Comparison of ENCODE assay signal across 9 mouse cellular contexts in the genomic region with DNA sequence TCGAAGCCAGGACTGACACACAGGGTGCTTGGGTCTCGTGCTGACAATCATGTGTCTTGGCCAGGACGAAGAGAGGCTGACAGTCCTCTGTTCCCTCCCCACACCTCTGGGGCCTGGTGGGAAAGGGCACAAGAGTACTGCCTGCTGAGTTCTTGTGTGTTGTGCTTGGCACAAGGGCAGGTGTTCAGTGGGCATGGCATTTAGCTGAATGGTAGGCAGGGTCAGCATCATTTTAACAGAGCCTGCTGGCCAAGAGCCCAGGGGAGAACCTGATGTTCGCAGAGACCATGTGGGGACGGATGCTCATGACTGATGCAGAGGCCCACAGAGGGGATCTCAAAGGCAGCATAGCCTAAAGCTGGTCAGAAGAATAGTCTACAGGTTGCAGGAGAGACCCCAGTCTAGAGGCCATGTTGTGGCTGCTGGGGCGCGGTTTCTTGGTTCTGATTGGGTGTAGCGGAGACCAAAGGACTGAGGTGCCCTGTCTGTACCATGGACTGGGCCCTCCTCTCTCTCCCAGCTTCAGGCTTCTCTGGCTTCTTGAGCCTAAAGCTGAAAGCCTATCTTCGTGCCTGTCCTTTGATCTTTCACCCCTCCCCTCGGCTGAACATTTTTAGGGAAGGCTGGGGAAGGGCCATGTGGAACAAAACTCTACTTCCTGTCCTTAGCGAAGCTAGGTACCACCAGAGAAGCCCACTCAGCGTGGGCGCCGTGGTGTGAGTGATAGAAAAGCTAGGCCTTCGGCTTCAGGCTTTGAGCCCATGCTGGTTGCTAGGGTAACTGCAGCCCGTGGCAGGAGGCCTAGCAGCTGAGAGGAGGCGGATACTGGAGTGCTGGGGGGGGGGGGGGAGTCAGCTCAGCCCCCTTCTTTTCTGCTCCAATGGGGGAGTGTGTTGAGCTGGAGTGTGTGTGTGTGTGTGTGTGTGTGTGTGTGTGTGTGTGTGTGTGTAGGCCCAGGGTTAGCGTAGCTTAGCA.
DNase-seq lines count a peak whose midpoint lies in the region; ATAC-seq and TF ChIP-seq lines count a peak whose summit lies in the region.
"Had no signal": no experiment of that assay in that cellular context is flagged by ENCODE, and none has a peak within 500 bp of the region (broad histone marks: within the 10 kb centered on the region; RNA-seq: fewer than 3 reads in every experiment).

No protein-coding gene starts in this region.

- no peak overlapping the region for H3K4me2 ChIP-seq in intestine, embryonic 14.5 days (ENCODE audit: low read length)
- H3K4me2 ChIP-seq in intestine, postnatal 0 days (replicated peaks; ENCODE audit: low read depth) = no peak overlapping the region
- H3K4me2 ChIP-seq in heart, embryonic 16.5 days (ENCODE audit: low read depth, low read length) = no peak overlapping the region

- no peaks in the 10 kb centered on the region for H3K9me3 ChIP-seq in intestine, embryonic 14.5 days (ENCODE audit: control insufficient read depth, low read length)
- 0 out of 2 replicates have a peak, but pooled peaks cover 5% of the 10 kb centered on the region for H3K9me3 ChIP-seq in intestine, postnatal 0 days (ENCODE audit: control insufficient read depth)
- peaks cover 7% of the 10 kb centered on the region; the same call in 1 of the 2 replicates for H3K9me3 ChIP-seq in heart, embryonic 16.5 days (replicated peaks; ENCODE audit: control insufficient read depth, low read length)
- H3K9me3 ChIP-seq: G1E had no signal

- H3K27ac ChIP-seq in intestine, embryonic 14.5 days (ENCODE audit: low read depth) = peak overlapping the region; percentile 84
- no peak overlapping the region for H3K27ac ChIP-seq in intestine, postnatal 0 days (ENCODE audit: low read depth, low read length)
- no peak overlapping the region for H3K27ac ChIP-seq in heart, embryonic 16.5 days (ENCODE audit: low read length)

- 43% methylated on average over 18 of the region's 18 CpGs for WGBS in intestine, embryonic 14.5 days
- 59% methylated on average over 18 of the region's 18 CpGs for WGBS in intestine, postnatal 0 days
- WGBS in heart, embryonic 16.5 days = 56% methylated on average over 18 of the region's 18 CpGs

- DNase-seq in intestine, embryonic 14.5 days (ENCODE audit: low spot score) = no peak
- DNase-seq in embryo, embryonic 10.5 days (ENCODE audit: low spot score) = peak; percentile 76
- DNase-seq in layer of hippocampus, postnatal 14 days (ENCODE audit: low spot score in 2 of 2) = peak; percentile 82 to 89
- DNase-seq in neural tube, embryonic 10.5 days (ENCODE audit: extremely low spot score, low spot score) = peak; percentile 60
- DNase-seq in ovary, adult 18-20 months (ENCODE audit: low spot score) = no peak

- H3K9ac ChIP-seq in intestine, embryonic 14.5 days (ENCODE audit: low read length) = no peak overlapping the region
- no peak overlapping the region for H3K9ac ChIP-seq in intestine, postnatal 0 days (ENCODE audit: low read depth, low read length)
- no peak overlapping the region for H3K9ac ChIP-seq in heart, embryonic 16.5 days (ENCODE audit: low read length)

- no peaks in the 10 kb centered on the region for H3K36me3 ChIP-seq in intestine, embryonic 14.5 days (ENCODE audit: control insufficient read depth, insufficient read depth, low read length)
- no peaks in the 10 kb centered on the region for H3K36me3 ChIP-seq in intestine, postnatal 0 days (ENCODE audit: control insufficient read depth, insufficient read depth)
- H3K36me3 ChIP-seq in heart, embryonic 16.5 days (ENCODE audit: control insufficient read depth, insufficient read depth) = no peaks in the 10 kb centered on the region
- H3K36me3 ChIP-seq: G1E had no signal

- H3K4me3 ChIP-seq in intestine, embryonic 14.5 days (ENCODE audit: low read depth, low read length) = no peak overlapping the region
- no peak overlapping the region for H3K4me3 ChIP-seq in intestine, postnatal 0 days (ENCODE audit: low read depth, low read length)
- no peak overlapping the region for H3K4me3 ChIP-seq in heart, embryonic 16.5 days (ENCODE audit: low read length)

- H3K4me1 ChIP-seq in intestine, embryonic 14.5 days (replicated peaks; ENCODE audit: control insufficient read depth, insufficient read depth, low read length) = peaks cover 32% of the 10 kb centered on the region
- H3K4me1 ChIP-seq in intestine, postnatal 0 days (replicated peaks; ENCODE audit: control insufficient read depth, insufficient read depth, low read length) = peaks cover 31% of the 10 kb centered on the region
- peaks cover 33% of the 10 kb centered on the region for H3K4me1 ChIP-seq in heart, embryonic 16.5 days (ENCODE audit: control insufficient read depth, insufficient read depth, low read length)

- no peaks in the 10 kb centered on the region for H3K27me3 ChIP-seq in intestine, embryonic 14.5 days (replicated peaks; ENCODE audit: control insufficient read depth, insufficient read depth, low read length)
- no peaks in the 10 kb centered on the region for H3K27me3 ChIP-seq in intestine, postnatal 0 days (replicated peaks; ENCODE audit: control insufficient read depth, insufficient read depth, low read length)
- no peaks in the 10 kb centered on the region for H3K27me3 ChIP-seq in heart, embryonic 16.5 days (ENCODE audit: control insufficient read depth, insufficient read depth, low read length)

- ATAC-seq in intestine, embryonic 14.5 days (replicated peaks; ENCODE audit: low FRiP score, low TSS enrichment, low read depth) = peak; percentile 44
- ATAC-seq in intestine, postnatal 0 days = no peak
- ATAC-seq in heart, embryonic 16.5 days (replicated peaks; ENCODE audit: extremely low read depth, insufficient read depth, low FRiP score) = peak; percentile 30; the same call in 1 of the 2 replicates
- ATAC-seq in megakaryocyte progenitor cell, adult 5-6 weeks (replicated peaks; ENCODE audit: poor library complexity) = no peak

- no peak for TF ChIP-seq CTCF in intestine, postnatal 0 days (IDR thresholded peaks at IDR 0.05; ENCODE audit: low read depth)

Comparison
In these comparisons a context has a peak if more than half of its experiments do, and no peak if none do; other contexts are left out.
1. ATAC-seq: peak in intestine, embryonic 14.5 days (single experiment) and heart, embryonic 16.5 days (single experiment); none in intestine, postnatal 0 days (single experiment) and megakaryocyte progenitor cell, adult 5-6 weeks (single experiment).
2. DNase-seq: peak in embryo, embryonic 10.5 days (single experiment), layer of hippocampus, postnatal 14 days (2 of 2) and neural tube, embryonic 10.5 days (single experiment); none in intestine, embryonic 14.5 days (single experiment) and ovary, adult 18-20 months (single experiment).